In genomic region chr9:46011094-46011970, GRCm38 (mm10) we compare ENCODE assay signal across 8 mouse cellular contexts. TPM values are rescaled to one million over a fixed set of nuclear protein-coding genes. Genes with fewer than 3 reads are reported as not detected.
DNase-seq lines count a peak whose midpoint lies in the region; ATAC-seq and TF ChIP-seq lines count a peak whose summit lies in the region.

No protein-coding gene starts in this region.

- H3K27me3 ChIP-seq in heart, postnatal 0 days (ENCODE audit: control insufficient read depth, insufficient read depth, low read length) = no peaks in the 10 kb centered on the region
- no peaks in the 10 kb centered on the region for H3K27me3 ChIP-seq in ES-Bruce4 (ENCODE audit: control insufficient read depth, insufficient read depth, low read length, poor library complexity, severe bottlenecking)
- H3K27me3 ChIP-seq in forebrain, embryonic 13.5 days = no peaks in the 10 kb centered on the region
- no peaks in the 10 kb centered on the region for H3K27me3 ChIP-seq in liver, embryonic 15.5 days

- peaks cover 30% of the 10 kb centered on the region for H3K4me1 ChIP-seq in heart, postnatal 0 days (ENCODE audit: control insufficient read depth, insufficient read depth)
- H3K4me1 ChIP-seq in ES-Bruce4 (ENCODE audit: control insufficient read depth, insufficient read depth, low read length) = peaks cover 3% of the 10 kb centered on the region
- peaks cover 42% of the 10 kb centered on the region for H3K4me1 ChIP-seq in forebrain, embryonic 13.5 days
- peaks cover 69% of the 10 kb centered on the region for H3K4me1 ChIP-seq in liver, embryonic 15.5 days (replicated peaks)

- DNase-seq in heart, postnatal 0 days (ENCODE audit: low spot score) = no peak
- DNase-seq in heart, adult 8-10 months (ENCODE audit: low spot score) = no peak
- DNase-seq in left cerebral cortex, adult 9 months (ENCODE audit: low spot score in 2 of 2) = no peak
- no peak for DNase-seq in frontal cortex, postnatal 10 days (ENCODE audit: low spot score in 2 of 2)

- no peaks in the 10 kb centered on the region for H3K36me3 ChIP-seq in heart, postnatal 0 days (replicated peaks; ENCODE audit: control insufficient read depth, insufficient read depth, low read length)
- H3K36me3 ChIP-seq in ES-Bruce4 (ENCODE audit: control insufficient read depth, insufficient read depth, low read length, poor library complexity, severe bottlenecking) = no peaks in the 10 kb centered on the region
- H3K36me3 ChIP-seq in forebrain, embryonic 13.5 days (ENCODE audit: poor library complexity, severe bottlenecking) = no peaks in the 10 kb centered on the region
- no peaks in the 10 kb centered on the region for H3K36me3 ChIP-seq in liver, embryonic 15.5 days (replicated peaks)

- TF ChIP-seq POLR2A in ES-Bruce4 (IDR thresholded peaks at IDR 0.05; ENCODE audit: insufficient read depth, low read length) = no peak

- H3K27ac ChIP-seq in heart, postnatal 0 days (ENCODE audit: low read depth) = no peak overlapping the region
- H3K27ac ChIP-seq in ES-Bruce4 (ENCODE audit: insufficient read depth, low read length) = no peak overlapping the region
- no peak overlapping the region for H3K27ac ChIP-seq in forebrain, embryonic 13.5 days
- H3K27ac ChIP-seq in liver, embryonic 15.5 days (replicated peaks) = peak overlapping the region; percentile 57; the same call in 1 of the 2 replicates

- no peak for ATAC-seq in heart, postnatal 0 days (ENCODE audit: insufficient read depth, low read depth)
- no peak for ATAC-seq in forebrain, embryonic 13.5 days
- no peak for ATAC-seq in liver, embryonic 15.5 days (ENCODE audit: insufficient read depth)
- no peak for ATAC-seq in frontal cortex, adult (ENCODE audit: low TSS enrichment)

- no peak for TF ChIP-seq CTCF in heart, postnatal 0 days (IDR thresholded peaks at IDR 0.05; ENCODE audit: low read depth)
- TF ChIP-seq CTCF in ES-Bruce4 (IDR thresholded peaks at IDR 0.05; ENCODE audit: low read depth, low read length) = no peak

- no peak overlapping the region for H3K9ac ChIP-seq in heart, postnatal 0 days (replicated peaks; ENCODE audit: low read depth, low read length)
- H3K9ac ChIP-seq in ES-Bruce4 (ENCODE audit: low read depth, poor library complexity, severe bottlenecking) = peak overlapping the region; percentile 97
- H3K9ac ChIP-seq in forebrain, embryonic 13.5 days = peak overlapping the region; percentile 98
- H3K9ac ChIP-seq in liver, embryonic 15.5 days = no peak overlapping the region

- no peak for TF ChIP-seq EP300 in heart, postnatal 0 days (IDR thresholded peaks at IDR 0.05; ENCODE audit: low read depth)
- no peak for TF ChIP-seq EP300 in ES-Bruce4 (IDR thresholded peaks at IDR 0.05; ENCODE audit: insufficient read depth, low read depth, low read length)

- H3K4me3 ChIP-seq in heart, postnatal 0 days (ENCODE audit: low read depth, low read length) = no peak overlapping the region
- H3K4me3 ChIP-seq in ES-Bruce4 (ENCODE audit: low read depth, low read length) = no peak overlapping the region; the same call in 1 of the 2 replicates
- peak overlapping the region; percentile 97; the same call in 1 of the 2 replicates for H3K4me3 ChIP-seq in forebrain, embryonic 13.5 days
- H3K4me3 ChIP-seq in liver, embryonic 15.5 days (replicated peaks) = peak overlapping the region; percentile 90; the same call in 1 of the 2 replicates

- peak overlapping the region; percentile 72 for H3K4me2 ChIP-seq in heart, postnatal 0 days (ENCODE audit: low read depth, low read length)
- H3K4me2 ChIP-seq in forebrain, embryonic 13.5 days = peak overlapping the region; percentile 81
- H3K4me2 ChIP-seq in liver, embryonic 15.5 days = peak overlapping the region; percentile 97

- 46% methylated on average over 3 of the region's 3 CpGs for WGBS in heart, postnatal 0 days
- WGBS in forebrain, embryonic 13.5 days = 48% methylated on average over 3 of the region's 3 CpGs
- 13% methylated on average over 3 of the region's 3 CpGs for WGBS in liver, embryonic 15.5 days (ENCODE audit: insufficient replicate concordance)

- no peaks in the 10 kb centered on the region for H3K9me3 ChIP-seq in heart, postnatal 0 days (replicated peaks; ENCODE audit: control insufficient read depth, low read length)
- no peaks in the 10 kb centered on the region for H3K9me3 ChIP-seq in ES-Bruce4 (replicated peaks; ENCODE audit: control insufficient read depth, insufficient read depth, low read length, poor library complexity, severe bottlenecking)
- no peaks in the 10 kb centered on the region for H3K9me3 ChIP-seq in forebrain, embryonic 13.5 days (replicated peaks)
- no peaks in the 10 kb centered on the region for H3K9me3 ChIP-seq in liver, embryonic 15.5 days (replicated peaks)

RNA-seq across cellular contexts. Expression of gene Pafah1b2, which starts 1.2 kb away (rescaled TPM):
- 41.0 and 50.3 TPM in 2 replicates for total RNA-seq in heart, postnatal 0 days (2014; rRNA removed; ENCODE audit: low replicate concordance)
- polyA plus RNA-seq in heart, postnatal 0 days (2015; fragmentation: Nextera tagmentation; extraction: Ambion mirVana) = 83.6 and 92.8 TPM in 2 replicates
- 10 to 100 TPM; 44.4 to 54.1 (median 49.2) TPM for total RNA-seq in heart, adult 8-10 months (2022)
- 76.6 and 77.0 TPM in 2 replicates for polyA plus RNA-seq in ES-Bruce4 (2011; ENCODE audit: insufficient read depth, insufficient read length, low read depth, missing spikeins)
- 277 and 295 TPM in 2 replicates for polyA plus RNA-seq in forebrain, embryonic 13.5 days (2015; fragmentation: Nextera tagmentation; extraction: Ambion mirVana)
- 61.2 and 65.7 TPM in 2 replicates for polyA plus RNA-seq in liver, embryonic 15.5 days (2015; fragmentation: Nextera tagmentation; extraction: Ambion mirVana)

RNA-seq across cellular contexts. Expression of gene Sik3, which starts 1.3 kb away (rescaled TPM):
- 35.3 and 49.3 TPM in 2 replicates for total RNA-seq in heart, postnatal 0 days (2014; rRNA removed; ENCODE audit: low replicate concordance)
- 12.2 and 13.1 TPM in 2 replicates for polyA plus RNA-seq in heart, postnatal 0 days (2015; fragmentation: Nextera tagmentation; extraction: Ambion mirVana)
- 10 to 100 TPM; 62.0 to 81.1 (median 73.3) TPM for total RNA-seq in heart, adult 8-10 months (2022)
- polyA plus RNA-seq in ES-Bruce4 (2011; ENCODE audit: insufficient read depth, insufficient read length, low read depth, missing spikeins) = 23.2 and 28.1 TPM in 2 replicates
- 4.9 TPM in 2 replicates for polyA plus RNA-seq in forebrain, embryonic 13.5 days (2015; fragmentation: Nextera tagmentation; extraction: Ambion mirVana)
- 3.2 and 3.4 TPM in 2 replicates for polyA plus RNA-seq in liver, embryonic 15.5 days (2015; fragmentation: Nextera tagmentation; extraction: Ambion mirVana)

RNA-seq across cellular contexts. Expression of gene Sidt2, which starts 56.3 kb away (rescaled TPM):
- 78.4 and 80.3 TPM in 2 replicates for total RNA-seq in heart, postnatal 0 days (2014; rRNA removed; ENCODE audit: low replicate concordance)
- polyA plus RNA-seq in heart, postnatal 0 days (2015; fragmentation: Nextera tagmentation; extraction: Ambion mirVana) = 29.9 and 31.4 TPM in 2 replicates
- total RNA-seq in heart, adult 8-10 months (2022) = 10 to 100 TPM; 62.1 to 77.4 (median 69.0) TPM
- polyA plus RNA-seq in ES-Bruce4 (2011; ENCODE audit: insufficient read depth, insufficient read length, low read depth, missing spikeins) = 89.9 and 93.6 TPM in 2 replicates
- 22.6 and 26.3 TPM in 2 replicates for polyA plus RNA-seq in forebrain, embryonic 13.5 days (2015; fragmentation: Nextera tagmentation; extraction: Ambion mirVana)
- 16.5 and 21.4 TPM in 2 replicates for polyA plus RNA-seq in liver, embryonic 15.5 days (2015; fragmentation: Nextera tagmentation; extraction: Ambion mirVana)

Comparison
In these comparisons a context has a peak if more than half of its experiments do, and no peak if none do; other contexts are left out.
1. H3K4me3 ChIP-seq: peak in forebrain, embryonic 13.5 days (single experiment) and liver, embryonic 15.5 days (single experiment); none in heart, postnatal 0 days (single experiment) and ES-Bruce4 (single experiment).
2. H3K9ac ChIP-seq: peak in ES-Bruce4 (single experiment) and forebrain, embryonic 13.5 days (single experiment); none in heart, postnatal 0 days (single experiment) and liver, embryonic 15.5 days (single experiment).
3. Peak in every context shown above with its lines, with median percentiles within 50 percentile points of each other: H3K4me2 ChIP-seq.